Mouse (Mus musculus) thymus, postnatal 0 days (tissue): ENCODE measurements around the gene Olfr1358. TPM values are rescaled to one million over a fixed set of nuclear protein-coding genes. Genes with fewer than 3 reads are reported as not detected.

Experiments used
- DNase-seq: peaks from one replicate; pipeline ENCODE4 v3.0.0-alpha.2; 2015; ENCODE audit warnings: low spot score
- microRNA-seq: library from miRNA; unstranded; fragments of <30 nt; microRNA quantifications from one replicate; pipeline ENCODE4, GENCODE M21; 2016; ENCODE audit warnings: borderline number of aligned reads
- polyA plus RNA-seq: library from polyadenylated mRNA; unstranded; fragments of >200 nt; fragmentation: Nextera tagmentation; extraction: Ambion mirVana; gene quantifications from 2 replicates; pipeline ENCODE4 v1.2.1, GENCODE M21; 2015

Gene Olfr1358
- polyA plus RNA-seq, 1 experiment from 2014 or later = not detected

GRCm38 (mm10) chr10:78569191-78569590 is 52.0 kb downstream of the Olfr1358 start:
- no peak for DNase-seq

- no peak for DNase-seq
Observed at GRCm38 (mm10) chr10:78569686-78570085, 52.5 kb downstream of the Olfr1358 start.

Small RNAs within 50 kb of the gene (microRNA-seq; reads per million reads assigned to microRNA genes)
- not detected for gene Gm27541

Other genes with a start within 250 kb of the Olfr1358 start
- gene Agpat3, start 164.9 kb upstream of the Olfr1358 start, polyA plus RNA-seq = 139 and 152 TPM in 2 replicates
- gene Rrp1, start 104.4 kb upstream of the Olfr1358 start, polyA plus RNA-seq = 373 and 391 TPM in 2 replicates
- gene Cstb, start 91.8 kb upstream of the Olfr1358 start, polyA plus RNA-seq = 1,727 and 1,921 TPM in 2 replicates
- gene Pdxk, start 52.5 kb upstream of the Olfr1358 start, polyA plus RNA-seq = 16.4 and 17.9 TPM in 2 replicates
- 300 and 352 TPM in 2 replicates for gene Ilvbl, start 56.9 kb downstream of the Olfr1358 start, polyA plus RNA-seq
- gene Syde1, start 74.5 kb downstream of the Olfr1358 start, polyA plus RNA-seq = 3.5 TPM in 2 replicates
- gene Olfr1357, start 100.6 kb downstream of the Olfr1358 start, polyA plus RNA-seq = 0.05 and 0.18 TPM in 2 replicates
- gene Casp14, start 200.9 kb downstream of the Olfr1358 start, polyA plus RNA-seq = 0.14 and 0.20 TPM in 2 replicates
- not detected in 2 replicates for gene Ccdc105, start 235.6 kb downstream of the Olfr1358 start, polyA plus RNA-seq